Mouse (Mus musculus): Measurements from ENCODE around the gene Slc39a11.

GRCm38 (mm10) chr11:113487603-113488335 is 162.1 kb downstream of the Slc39a11 start:
- TF ChIP-seq POLR2A (IDR thresholded peaks at IDR 0.05; ENCODE audit: borderline replicate concordance, control insufficient read depth, low read depth, low read length) (no peak), CTCF (IDR thresholded peaks at IDR 0.05; ENCODE audit: control insufficient read depth, insufficient read depth, low read length) (no peak)
